Mouse (Mus musculus): ENCODE measurements around the gene Nop9.

DNA sequence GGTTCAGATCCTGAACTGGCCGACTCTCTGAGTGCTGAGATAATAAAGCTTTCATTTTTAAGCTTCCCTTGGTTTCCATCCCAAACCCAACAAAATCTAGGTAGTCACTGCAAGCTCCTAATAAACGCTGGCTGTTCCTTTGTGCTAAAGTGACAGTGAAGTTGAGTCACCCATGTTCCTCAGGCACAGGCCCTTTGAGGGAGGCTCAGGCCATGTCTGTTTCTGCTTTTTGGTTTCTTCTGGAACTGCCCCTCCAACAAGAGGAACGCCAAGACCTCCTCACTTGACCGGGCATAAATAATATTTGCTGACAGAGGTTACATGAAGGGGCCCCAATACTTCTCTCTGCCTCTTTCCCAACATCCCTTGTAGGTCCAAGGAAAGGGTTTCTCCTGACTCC is 9.7 kb upstream of the Nop9 start:
- TF ChIP-seq CTCF (IDR thresholded peaks at IDR 0.05; ENCODE audit: low read depth) = no peak
- no peak for TF ChIP-seq EP300 (IDR thresholded peaks at IDR 0.05; ENCODE audit: low read depth)

Measured in liver, postnatal 0 days (tissue).